Comparison of ENCODE assay signal across 8 mouse cellular contexts in genomic region chr14:105893623-105893995, GRCm38 (mm10). TPM values are rescaled to one million over a fixed set of nuclear protein-coding genes. Genes with fewer than 3 reads are reported as not detected.
DNase-seq lines count a peak whose midpoint lies in the region; ATAC-seq and TF ChIP-seq lines count a peak whose summit lies in the region.

No protein-coding gene starts in this region.

- H3K27ac ChIP-seq in midbrain, postnatal 0 days (ENCODE audit: low read depth, low read length): no peak overlapping the region; the same call in 1 of the 2 replicates

- no peaks in the 10 kb centered on the region for H3K9me3 ChIP-seq in midbrain, postnatal 0 days (ENCODE audit: low read length)

- intact Hi-C loops in gastrocnemius, postnatal 36 days (cut with DNase I): loop anchor here (5.0 to 10.0 kb wide), 2 partner anchors 216 to 579 kb away; no protein-coding TSS in a partner anchor
- intact Hi-C loops in left cerebral cortex, postnatal 25 days (cut with DNase I): no loop called here

- peak overlapping the region; percentile 81 for H3K4me3 ChIP-seq in midbrain, postnatal 0 days (ENCODE audit: low read depth, low read length)

- ATAC-seq in midbrain, postnatal 0 days (ENCODE audit: low FRiP score): no peak

- peak overlapping the region; percentile 81 for H3K9ac ChIP-seq in midbrain, postnatal 0 days (replicated peaks; ENCODE audit: low read length, poor library complexity, severe bottlenecking)

- peaks cover 2% of the 10 kb centered on the region; the same call in 1 of the 2 replicates for H3K4me1 ChIP-seq in midbrain, postnatal 0 days (ENCODE audit: insufficient read depth, low read length)

- no peak for TF ChIP-seq CTCF in midbrain, postnatal 0 days (IDR thresholded peaks at IDR 0.05)

- no peaks in the 10 kb centered on the region for H3K27me3 ChIP-seq in midbrain, postnatal 0 days (ENCODE audit: insufficient read depth, low read length)

- DNase-seq in gastrocnemius, adult 18-20 months (ENCODE audit: low spot score): peak; percentile 22
- no peak for DNase-seq in gastrocnemius, postnatal 36 days
- DNase-seq in urinary bladder, postnatal 25 days (ENCODE audit: low spot score): peak; percentile 8
- DNase-seq in urinary bladder, postnatal 10 days (ENCODE audit: low spot score): no peak
- DNase-seq in heart, postnatal 4 days: peak; percentile 50
- peak; percentile 57 to 63 for DNase-seq in left cerebral cortex, postnatal 25 days (ENCODE audit: low spot score in 2 of 2)
- DNase-seq in midbrain, postnatal 0 days (ENCODE audit: low spot score): peak; percentile 38
- DNase-seq in urinary bladder, postnatal 4 days (ENCODE audit: low spot score in 2 of 2): no peak

- WGBS in midbrain, postnatal 0 days: 26% methylated on average over 9 of the region's 9 CpGs

- H3K4me2 ChIP-seq in midbrain, postnatal 0 days (ENCODE audit: low read depth, low read length, poor library complexity, severe bottlenecking): peak overlapping the region; percentile 95

- no peaks in the 10 kb centered on the region for H3K36me3 ChIP-seq in midbrain, postnatal 0 days (ENCODE audit: insufficient read depth, low read length)

RNA-seq across cellular contexts. Expression of gene Spry2, which starts 3.0 kb away (rescaled TPM):
- total RNA-seq in gastrocnemius, adult 18-20 months (2021): 10 to 100 TPM; 13.5 to 19.3 TPM
- total RNA-seq in gastrocnemius, postnatal 36 days (2021): 10 to 100 TPM; 20.0 to 21.2 TPM
- total RNA-seq in heart, postnatal 4 days (2021): 10 to 100 TPM; 66.1 to 73.2 TPM
- total RNA-seq in left cerebral cortex, postnatal 25 days (2021): 100 to 1,000 TPM; 102 to 104 TPM
- total RNA-seq in midbrain, postnatal 0 days (2014; rRNA removed): 20.2 and 24.3 TPM in 2 replicates
- polyA plus RNA-seq in midbrain, postnatal 0 days (2015; fragmentation: Nextera tagmentation; extraction: Ambion mirVana): 38.1 and 39.2 TPM in 2 replicates

Comparison
In these comparisons a context has a peak if more than half of its experiments do, and no peak if none do; other contexts are left out.
1. DNase-seq: peak in gastrocnemius, adult 18-20 months (single experiment), urinary bladder, postnatal 25 days (single experiment), heart, postnatal 4 days (single experiment), left cerebral cortex, postnatal 25 days (2 of 2) and midbrain, postnatal 0 days (single experiment); none in gastrocnemius, postnatal 36 days (0 of 2), urinary bladder, postnatal 10 days (single experiment) and urinary bladder, postnatal 4 days (0 of 2).